Mouse (Mus musculus): ENCODE results near the gene Ell. TPM values are rescaled to one million over a fixed set of nuclear protein-coding genes. Genes with fewer than 3 reads are reported as not detected.

Ell gene
- polyA plus RNA-seq, 1 experiment = 12.7 TPM

DNA sequence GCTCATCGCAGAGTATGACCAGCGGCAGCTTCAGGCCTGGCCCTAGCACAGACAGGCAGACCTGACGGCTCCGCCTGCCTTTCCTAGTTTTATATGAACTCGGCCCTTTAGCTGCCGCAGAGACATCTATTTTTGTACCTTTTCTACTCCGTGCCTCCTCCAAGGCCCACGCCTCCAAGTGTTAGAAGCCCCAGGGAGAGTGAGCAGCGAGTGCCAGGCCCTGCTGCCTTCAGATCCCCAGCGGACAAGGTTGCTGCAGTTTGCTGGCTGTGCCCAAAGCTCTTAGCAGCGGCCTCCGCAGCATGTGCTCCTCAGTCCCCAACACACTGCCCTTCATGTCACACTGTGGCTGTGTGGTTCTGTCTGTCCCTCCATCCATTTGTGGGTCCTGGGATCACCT, 52.3 kb downstream of the Ell start:
- no peak overlapping the region for H3ac ChIP-seq (ENCODE audit: control insufficient read depth, insufficient read length)
- peaks cover 4% of the 10 kb centered on the region for H3K36me3 ChIP-seq (ENCODE audit: control insufficient read depth, insufficient read depth)
- H3K4me2 ChIP-seq (ENCODE audit: low read depth) = no peak overlapping the region
- H3K27me3 ChIP-seq (ENCODE audit: control insufficient read depth, insufficient read depth, insufficient read length) = no peaks in the 10 kb centered on the region
- no peak for TF ChIP-seq SRF (IDR thresholded peaks at IDR 0.05; ENCODE audit: control insufficient read depth, insufficient read length, low read depth)
- TF ChIP-seq POLR2A (IDR thresholded peaks at IDR 0.05; ENCODE audit: insufficient read length, low read depth) = no peak
- TF ChIP-seq REST (IDR thresholded peaks at IDR 0.05; ENCODE audit: insufficient read depth, insufficient read length) = no peak
- TF ChIP-seq TCF12 (IDR thresholded peaks at IDR 0.05; ENCODE audit: insufficient read depth, poor library complexity, severe bottlenecking) = no peak
- no peak for TF ChIP-seq CEBPB (IDR thresholded peaks at IDR 0.05; ENCODE audit: insufficient read depth, poor library complexity, severe bottlenecking)
- no peak for TF ChIP-seq POLR2AphosphoS2 (IDR thresholded peaks at IDR 0.05; ENCODE audit: insufficient read length, low read depth)
- no peak for TF ChIP-seq MYOD1 (IDR thresholded peaks at IDR 0.05; ENCODE audit: control insufficient read depth in 1 of 3, insufficient read length in 2 of 3, low read depth in 2 of 3)
- no peak for TF ChIP-seq E2F4 (IDR thresholded peaks at IDR 0.05; ENCODE audit: insufficient read depth)
- H3K4me3 ChIP-seq = no peak overlapping the region
- H3K79me2 ChIP-seq (ENCODE audit: control insufficient read depth, insufficient read depth) = no peaks in the 10 kb centered on the region

DNA sequence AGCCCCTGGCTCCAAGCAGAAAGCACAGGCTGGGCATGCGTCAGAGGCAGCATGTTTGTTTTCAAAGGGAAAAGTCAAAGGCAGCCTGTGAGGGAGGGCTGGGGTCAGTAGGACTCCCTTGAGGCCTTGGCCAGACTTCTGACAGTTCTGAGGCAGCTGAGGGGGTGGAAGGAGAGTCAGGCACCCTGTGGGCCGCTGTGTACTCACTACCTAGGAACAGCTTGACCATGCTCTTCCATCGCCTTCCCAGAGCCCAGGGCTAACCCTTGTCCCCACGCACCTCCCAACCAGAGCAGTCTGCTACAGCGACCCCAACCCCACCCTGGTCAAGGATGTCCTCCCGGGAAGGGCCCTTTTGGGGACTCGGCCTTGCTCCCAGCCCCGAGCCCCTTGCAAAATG, 53.9 kb downstream of the Ell start:
- H3K79me2 ChIP-seq (ENCODE audit: control insufficient read depth, insufficient read depth) = no peaks in the 10 kb centered on the region
- H3K4me2 ChIP-seq (ENCODE audit: low read depth) = no peak overlapping the region
- TF ChIP-seq TCF3 (IDR thresholded peaks at IDR 0.05; ENCODE audit: insufficient read length, low read depth) (no peak), MYOD1 (IDR thresholded peaks at IDR 0.05; ENCODE audit: control insufficient read depth in 1 of 3, insufficient read length in 2 of 3, low read depth in 2 of 3) (no peak), POLR2AphosphoS2 (IDR thresholded peaks at IDR 0.05; ENCODE audit: insufficient read length, low read depth) (no peak), E2F4 (IDR thresholded peaks at IDR 0.05; ENCODE audit: insufficient read depth) (no peak), USF1 (IDR thresholded peaks at IDR 0.05; ENCODE audit: low read depth) (no peak), REST (IDR thresholded peaks at IDR 0.05; ENCODE audit: insufficient read depth, insufficient read length) (no peak), CEBPB (IDR thresholded peaks at IDR 0.05; ENCODE audit: insufficient read depth, poor library complexity, severe bottlenecking) (no peak), SRF (IDR thresholded peaks at IDR 0.05; ENCODE audit: control insufficient read depth, insufficient read length, low read depth) (no peak), MAX (IDR thresholded peaks at IDR 0.05; ENCODE audit: low read depth) (no peak), MYOG (IDR thresholded peaks at IDR 0.05; ENCODE audit: control insufficient read depth in 1 of 3, insufficient read depth in 1 of 3, insufficient read length in 2 of 3, low read depth in 2 of 3) (no peak), TCF12 (IDR thresholded peaks at IDR 0.05; ENCODE audit: insufficient read depth, poor library complexity, severe bottlenecking) (no peak), POLR2A (IDR thresholded peaks at IDR 0.05; ENCODE audit: insufficient read length, low read depth) (no peak)
- peaks cover 3% of the 10 kb centered on the region for H3K36me3 ChIP-seq (ENCODE audit: control insufficient read depth, insufficient read depth)
- H3K4me3 ChIP-seq = peak overlapping the region; percentile 17
- no peak overlapping the region for H3ac ChIP-seq (ENCODE audit: control insufficient read depth, insufficient read length)
- no peaks in the 10 kb centered on the region for H3K27me3 ChIP-seq (ENCODE audit: control insufficient read depth, insufficient read depth, insufficient read length)

- Histone ChIP-seq H3K36me3 (ENCODE audit: control insufficient read depth, insufficient read depth) (peaks cover 3% of the 10 kb centered on the region), H3K4me2 (ENCODE audit: low read depth) (peak within 1 kb of the TSS; percentile 66), H3K27me3 (ENCODE audit: control insufficient read depth, insufficient read depth, insufficient read length) (no peaks in the 10 kb centered on the region), H3K4me3 (peak within 1 kb of the TSS; percentile 17), H3K79me2 (ENCODE audit: control insufficient read depth, insufficient read depth) (no peaks in the 10 kb centered on the region), H3ac (ENCODE audit: control insufficient read depth, insufficient read length) (peak within 1 kb of the TSS; percentile 22)
- TF ChIP-seq E2F4 (IDR thresholded peaks at IDR 0.05; ENCODE audit: insufficient read depth) = no peak
- TF ChIP-seq MYOD1 (IDR thresholded peaks at IDR 0.05; ENCODE audit: control insufficient read depth in 1 of 3, insufficient read length in 2 of 3, low read depth in 2 of 3) = no peak
- no peak for TF ChIP-seq TCF12 (IDR thresholded peaks at IDR 0.05; ENCODE audit: insufficient read depth, poor library complexity, severe bottlenecking)
- no peak for TF ChIP-seq CEBPB (IDR thresholded peaks at IDR 0.05; ENCODE audit: insufficient read depth, poor library complexity, severe bottlenecking)
- TF ChIP-seq MYOG (IDR thresholded peaks at IDR 0.05; ENCODE audit: control insufficient read depth in 1 of 3, insufficient read depth in 1 of 3, insufficient read length in 2 of 3, low read depth in 2 of 3) = no peak
- TF ChIP-seq USF1 (IDR thresholded peaks at IDR 0.05; ENCODE audit: low read depth) = no peak
- no peak for TF ChIP-seq MAX (IDR thresholded peaks at IDR 0.05; ENCODE audit: low read depth)
- TF ChIP-seq POLR2A (IDR thresholded peaks at IDR 0.05; ENCODE audit: insufficient read length, low read depth) = peak; percentile 58
- no peak for TF ChIP-seq REST (IDR thresholded peaks at IDR 0.05; ENCODE audit: insufficient read depth, insufficient read length)
- no peak for TF ChIP-seq TCF3 (IDR thresholded peaks at IDR 0.05; ENCODE audit: insufficient read length, low read depth)
- no peak for TF ChIP-seq SRF (IDR thresholded peaks at IDR 0.05; ENCODE audit: control insufficient read depth, insufficient read length, low read depth)
- TF ChIP-seq POLR2AphosphoS2 (IDR thresholded peaks at IDR 0.05; ENCODE audit: insufficient read length, low read depth) = peak; percentile 76
These were observed 54.8 kb downstream of the Ell start, which contains the start of gene Isyna1 for GRCm38 (mm10) chr8:70593961-70594609. TSS of gene Isyna1 (plus strand) at chr8:70594373.

DNA sequence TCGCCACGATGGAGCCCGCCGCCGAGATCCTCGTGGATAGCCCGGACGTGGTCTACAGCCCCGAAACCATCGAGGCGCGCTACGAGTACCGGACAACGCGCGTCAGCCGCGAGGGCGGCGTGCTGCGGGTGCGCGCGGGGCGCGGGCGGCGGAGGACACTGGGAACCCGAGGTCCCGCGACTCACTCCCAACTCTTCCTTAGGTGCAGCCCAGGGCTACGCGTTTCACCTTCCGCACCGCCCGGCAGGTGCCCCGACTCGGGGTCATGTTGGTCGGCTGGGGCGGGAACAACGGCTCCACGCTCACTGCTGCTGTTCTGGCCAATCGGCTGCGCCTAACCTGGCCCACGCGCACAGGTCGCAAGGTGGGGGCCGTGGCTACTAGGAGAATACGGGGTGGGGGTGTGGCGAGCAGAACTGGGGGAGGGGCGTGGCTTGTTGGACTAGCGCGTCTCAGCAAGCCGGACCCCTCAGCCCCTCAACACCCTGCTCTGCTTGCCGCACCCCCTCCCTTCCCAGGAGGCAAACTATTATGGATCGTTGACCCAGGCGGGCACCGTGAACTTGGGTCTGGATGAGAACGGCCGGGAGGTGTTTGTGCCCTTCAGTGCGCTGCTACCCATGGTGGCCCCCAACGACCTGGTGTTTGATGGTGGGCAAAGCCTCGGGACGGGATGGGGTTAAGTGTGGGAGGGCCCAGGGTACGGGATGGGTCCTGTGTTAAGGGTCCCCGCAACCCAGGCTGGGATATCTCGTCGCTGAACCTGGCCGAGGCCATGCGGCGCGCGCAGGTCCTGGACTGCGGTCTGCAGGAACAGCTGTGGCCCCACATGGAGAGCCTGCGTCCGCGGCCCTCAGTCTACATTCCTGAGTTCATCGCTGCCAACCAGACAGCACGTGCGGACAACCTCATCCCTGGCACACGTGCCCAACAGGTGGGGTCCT, 55.6 kb downstream of the Ell start:
- Histone ChIP-seq H3K79me2 (ENCODE audit: control insufficient read depth, insufficient read depth) (no peaks in the 10 kb centered on the region), H3K4me2 (ENCODE audit: low read depth) (peak overlapping the region; percentile 66), H3K36me3 (ENCODE audit: control insufficient read depth, insufficient read depth) (peaks cover 3% of the 10 kb centered on the region), H3ac (ENCODE audit: control insufficient read depth, insufficient read length) (peak overlapping the region; percentile 22), H3K4me3 (peak overlapping the region; percentile 17), H3K27me3 (ENCODE audit: control insufficient read depth, insufficient read depth, insufficient read length) (no peaks in the 10 kb centered on the region)
- no peak for TF ChIP-seq POLR2AphosphoS2 (IDR thresholded peaks at IDR 0.05; ENCODE audit: insufficient read length, low read depth)
- no peak for TF ChIP-seq MAX (IDR thresholded peaks at IDR 0.05; ENCODE audit: low read depth)
- no peak for TF ChIP-seq REST (IDR thresholded peaks at IDR 0.05; ENCODE audit: insufficient read depth, insufficient read length)
- no peak for TF ChIP-seq SRF (IDR thresholded peaks at IDR 0.05; ENCODE audit: control insufficient read depth, insufficient read length, low read depth)
- TF ChIP-seq USF1 (IDR thresholded peaks at IDR 0.05; ENCODE audit: low read depth) = no peak
- no peak for TF ChIP-seq TCF12 (IDR thresholded peaks at IDR 0.05; ENCODE audit: insufficient read depth, poor library complexity, severe bottlenecking)
- TF ChIP-seq MYOD1 (IDR thresholded peaks at IDR 0.05; ENCODE audit: control insufficient read depth in 1 of 3, insufficient read length in 2 of 3, low read depth in 2 of 3) = no peak
- TF ChIP-seq MYOG (IDR thresholded peaks at IDR 0.05; ENCODE audit: control insufficient read depth in 1 of 3, insufficient read depth in 1 of 3, insufficient read length in 2 of 3, low read depth in 2 of 3) = no peak
- no peak for TF ChIP-seq CEBPB (IDR thresholded peaks at IDR 0.05; ENCODE audit: insufficient read depth, poor library complexity, severe bottlenecking)
- no peak for TF ChIP-seq TCF3 (IDR thresholded peaks at IDR 0.05; ENCODE audit: insufficient read length, low read depth)
- no peak for TF ChIP-seq POLR2A (IDR thresholded peaks at IDR 0.05; ENCODE audit: insufficient read length, low read depth)
- TF ChIP-seq E2F4 (IDR thresholded peaks at IDR 0.05; ENCODE audit: insufficient read depth) = no peak
